Mouse (Mus musculus) hindbrain, embryonic 15.5 days (tissue): ENCODE data around the gene Adora3. TPM values are rescaled to one million over a fixed set of nuclear protein-coding genes. Genes with fewer than 3 reads are reported as not detected.

Experiments used
- ATAC-seq: fragments of 200-750 bp; cut with Nextera tagmentation; 2 replicates; pipeline ENCODE4 v1.8.0; 2017; ENCODE audit warnings: low read depth, moderate number of reproducible peaks, moderate TSS enrichment; ENCODE audit not compliant: low FRiP score
- H3K27ac ChIP-seq: fragments of 300-500 bp; sonication (generic); replicated peaks from 2 replicates; pipeline ENCODE4 v1.5.1; 2015; ENCODE audit warnings: mild to moderate bottlenecking, inconsistent platforms
- H3K27me3 ChIP-seq: fragments of 300-500 bp; sonication (generic); 2 replicates; pipeline ENCODE4 v1.6.1; 2015; ENCODE audit warnings: control low read depth, inconsistent platforms
- H3K36me3 ChIP-seq: fragments of 300-500 bp; sonication (generic); 2 replicates; pipeline ENCODE4 v1.6.1; 2015; ENCODE audit warnings: control low read depth, inconsistent platforms
- H3K4me1 ChIP-seq: fragments of 300-500 bp; sonication (generic); replicated peaks from 2 replicates; pipeline ENCODE4 v1.6.1; 2015; ENCODE audit warnings: control low read depth, inconsistent platforms
- H3K4me2 ChIP-seq: fragments of 300-500 bp; sonication (generic); 2 replicates; pipeline ENCODE4 v1.6.1; 2015; ENCODE audit warnings: moderate library complexity, mild to moderate bottlenecking, inconsistent platforms
- H3K4me3 ChIP-seq: fragments of 300-500 bp; sonication (generic); 2 replicates; pipeline ENCODE4 v1.5.1; 2015; ENCODE audit warnings: mild to moderate bottlenecking, inconsistent platforms
- H3K9ac ChIP-seq: fragments of 300-500 bp; sonication (generic); 2 replicates; pipeline ENCODE4 v1.6.1; 2015; ENCODE audit warnings: inconsistent platforms
- H3K9me3 ChIP-seq: fragments of 300-500 bp; sonication (generic); 2 replicates; pipeline ENCODE4 v1.6.1; 2016; ENCODE audit warnings: control low read depth, inconsistent platforms
- WGBS: fragments of 180-500 bp; shearing (Covaris S2); methylation state at CpG from one replicate; pipeline ENCODE4 v1.1.7; 2015; 5-methylcytosine and 5-hydroxymethylcytosine counted together
- polyA plus RNA-seq: library from polyadenylated mRNA; unstranded; fragments of >200 nt; fragmentation: Nextera tagmentation; extraction: Ambion mirVana; gene quantifications from 2 replicates; pipeline ENCODE4 v1.2.1, GENCODE M21; 2015

The Adora3 gene
- polyA plus RNA-seq, result 0.18 and 0.21 TPM in 2 replicates

- Histone ChIP-seq H3K9ac (no peak within 1 kb of the TSS), H3K27ac (no peak within 1 kb of the TSS), H3K4me2 (no peak within 1 kb of the TSS), H3K36me3 (no peaks in the 10 kb centered on the region), H3K9me3 (no peaks in the 10 kb centered on the region), H3K4me3 (no peak within 1 kb of the TSS), H3K4me1 (no peaks in the 10 kb centered on the region; the same call in 1 of the 2 replicates), H3K27me3 (no peaks in the 10 kb centered on the region)
- WGBS, result 75% methylated on average over 3 of the region's 3 CpGs
- ATAC-seq, result no peak
These were observed at the start of gene Adora3, which contains the start of gene Tmigd3 for GRCm38 (mm10) chr3:105870558-105870957. TSS of gene Adora3 (plus strand) at chr3:105870858. TSS of gene Tmigd3 (plus strand) at chr3:105870903.

- H3K4me1 ChIP-seq, result no peaks in the 10 kb centered on the region
- no peak for ATAC-seq
- no peak overlapping the region for H3K27ac ChIP-seq
- no peak overlapping the region for H3K9ac ChIP-seq
- no peak overlapping the region for H3K4me2 ChIP-seq
- no peaks in the 10 kb centered on the region for H3K27me3 ChIP-seq
- H3K36me3 ChIP-seq, result no peaks in the 10 kb centered on the region
- H3K4me3 ChIP-seq, result no peak overlapping the region
- no peaks in the 10 kb centered on the region for H3K9me3 ChIP-seq
- 89% methylated on average over 3 of the region's 3 CpGs for WGBS
These were observed 49.2 kb upstream of the Adora3 start for GRCm38 (mm10) chr3:105821504-105821903.

GRCm38 (mm10) chr3:105823609-105824008 lies 47.0 kb upstream of the Adora3 start:
- no peak overlapping the region for H3K27ac ChIP-seq
- H3K4me2 ChIP-seq, result no peak overlapping the region
- H3K9ac ChIP-seq, result no peak overlapping the region
- no peaks in the 10 kb centered on the region for H3K9me3 ChIP-seq
- H3K4me3 ChIP-seq, result no peak overlapping the region
- H3K36me3 ChIP-seq, result no peaks in the 10 kb centered on the region
- H3K27me3 ChIP-seq, result no peaks in the 10 kb centered on the region
- H3K4me1 ChIP-seq, result no peaks in the 10 kb centered on the region
- no peak for ATAC-seq

- H3K4me3 ChIP-seq, result no peak overlapping the region
- no peaks in the 10 kb centered on the region for H3K9me3 ChIP-seq
- no peak for ATAC-seq
- no peak overlapping the region for H3K27ac ChIP-seq
- H3K9ac ChIP-seq, result no peak overlapping the region
- no peaks in the 10 kb centered on the region for H3K36me3 ChIP-seq
- no peaks in the 10 kb centered on the region for H3K4me1 ChIP-seq
- WGBS, result 54% methylated on average over 5 of the region's 5 CpGs
- no peak overlapping the region for H3K4me2 ChIP-seq
- H3K27me3 ChIP-seq, result no peaks in the 10 kb centered on the region
These were observed 46.6 kb upstream of the Adora3 start for GRCm38 (mm10) chr3:105824103-105824502.

- no peaks in the 10 kb centered on the region for H3K36me3 ChIP-seq
- no peak overlapping the region for H3K4me3 ChIP-seq
- H3K27me3 ChIP-seq, result no peaks in the 10 kb centered on the region
- H3K9me3 ChIP-seq, result no peaks in the 10 kb centered on the region
- no peak overlapping the region for H3K9ac ChIP-seq
- no peak overlapping the region for H3K27ac ChIP-seq
- no peaks in the 10 kb centered on the region for H3K4me1 ChIP-seq
- ATAC-seq, result no peak
- WGBS, result 60% methylated on average over 2 of the region's 2 CpGs
- no peak overlapping the region for H3K4me2 ChIP-seq
These were observed 46.0 kb upstream of the Adora3 start for GRCm38 (mm10) chr3:105824704-105825103.

- Histone ChIP-seq H3K27ac (no peak overlapping the region), H3K9ac (no peak overlapping the region), H3K4me3 (no peak overlapping the region), H3K36me3 (no peaks in the 10 kb centered on the region), H3K4me1 (no peaks in the 10 kb centered on the region), H3K4me2 (no peak overlapping the region), H3K27me3 (no peaks in the 10 kb centered on the region), H3K9me3 (no peaks in the 10 kb centered on the region)
- no peak for ATAC-seq
- 72% methylated on average over 7 of the region's 7 CpGs for whole genome bisulfite sequencing
These were observed 45.0 kb upstream of the Adora3 start for GRCm38 (mm10) chr3:105825501-105826161.

- no peak overlapping the region for H3K4me2 ChIP-seq
- 98% methylated on average over 3 of the region's 3 CpGs for WGBS
- no peaks in the 10 kb centered on the region for H3K36me3 ChIP-seq
- H3K4me3 ChIP-seq, result no peak overlapping the region
- H3K9ac ChIP-seq, result no peak overlapping the region
- no peak for ATAC-seq
- no peaks in the 10 kb centered on the region for H3K9me3 ChIP-seq
- H3K4me1 ChIP-seq, result no peaks in the 10 kb centered on the region
- H3K27ac ChIP-seq, result no peak overlapping the region
- no peaks in the 10 kb centered on the region for H3K27me3 ChIP-seq
These were observed 39.1 kb upstream of the Adora3 start for GRCm38 (mm10) chr3:105831584-105831983.

- H3K9me3 ChIP-seq, result no peaks in the 10 kb centered on the region
- H3K27ac ChIP-seq, result no peak overlapping the region
- no peaks in the 10 kb centered on the region for H3K4me1 ChIP-seq
- H3K36me3 ChIP-seq, result no peaks in the 10 kb centered on the region
- H3K27me3 ChIP-seq, result no peaks in the 10 kb centered on the region
- 70% methylated on average over 3 of the region's 3 CpGs for WGBS
- H3K4me2 ChIP-seq, result no peak overlapping the region
- H3K9ac ChIP-seq, result no peak overlapping the region
- no peak for ATAC-seq
- H3K4me3 ChIP-seq, result no peak overlapping the region
These were observed 34.8 kb upstream of the Adora3 start for GRCm38 (mm10) chr3:105835875-105836274.

- Histone ChIP-seq H3K4me1 (no peaks in the 10 kb centered on the region), H3K27ac (no peak overlapping the region), H3K9me3 (no peaks in the 10 kb centered on the region), H3K9ac (no peak overlapping the region), H3K36me3 (no peaks in the 10 kb centered on the region), H3K4me2 (no peak overlapping the region), H3K4me3 (no peak overlapping the region), H3K27me3 (no peaks in the 10 kb centered on the region)
- ATAC-seq, result no peak
- 91% methylated on average over 3 of the region's 3 CpGs for WGBS
These were observed 33.8 kb upstream of the Adora3 start for GRCm38 (mm10) chr3:105836883-105837282.

- Histone ChIP-seq H3K9ac (no peak overlapping the region), H3K9me3 (no peaks in the 10 kb centered on the region), H3K27me3 (no peaks in the 10 kb centered on the region), H3K4me2 (no peak overlapping the region), H3K36me3 (no peaks in the 10 kb centered on the region), H3K27ac (no peak overlapping the region), H3K4me1 (no peaks in the 10 kb centered on the region), H3K4me3 (no peak overlapping the region)
- ATAC-seq, result no peak
- WGBS, result 87% methylated on average over 3 of the region's 3 CpGs
These were observed 32.0 kb upstream of the Adora3 start for GRCm38 (mm10) chr3:105838655-105839054.

GRCm38 (mm10) chr3:105839836-105840235 lies 30.8 kb upstream of the Adora3 start:
- H3K27me3 ChIP-seq, result no peaks in the 10 kb centered on the region
- H3K27ac ChIP-seq, result no peak overlapping the region
- H3K4me1 ChIP-seq, result no peaks in the 10 kb centered on the region
- H3K36me3 ChIP-seq, result no peaks in the 10 kb centered on the region
- ATAC-seq, result no peak
- no peaks in the 10 kb centered on the region for H3K9me3 ChIP-seq
- H3K4me2 ChIP-seq, result no peak overlapping the region
- no peak overlapping the region for H3K4me3 ChIP-seq
- WGBS, result 92% methylated on average over 4 of the region's 4 CpGs
- no peak overlapping the region for H3K9ac ChIP-seq

GRCm38 (mm10) chr3:105846294-105847069 lies 24.2 kb upstream of the Adora3 start:
- no peak overlapping the region for H3K4me2 ChIP-seq
- no peak overlapping the region for H3K9ac ChIP-seq
- ATAC-seq, result no peak

More at GRCm38 (mm10) chr3:105846294-105847069, 24.2 kb upstream of the Adora3 start:
- no peaks in the 10 kb centered on the region for H3K27me3 ChIP-seq
- no peak overlapping the region for H3K4me3 ChIP-seq
- H3K4me1 ChIP-seq, result no peaks in the 10 kb centered on the region
- no peaks in the 10 kb centered on the region for H3K9me3 ChIP-seq
- H3K27ac ChIP-seq, result no peak overlapping the region
- H3K36me3 ChIP-seq, result no peaks in the 10 kb centered on the region
- 75% methylated on average over 7 of the region's 7 CpGs for WGBS
